Mouse (Mus musculus) heart, postnatal 0 days (tissue): Measurements from ENCODE around the gene Syt2.

Experiments used
- CTCF ChIP-seq: IDR thresholded peaks from 2 replicates; pipeline ENCODE4 v1.5.1; 2016; ENCODE audit warnings: antibody characterized with exemption, control low read depth, low read depth
- EP300 ChIP-seq: IDR thresholded peaks from 2 replicates; pipeline ENCODE4 v1.6.1; 2016; ENCODE audit warnings: antibody characterized with exemption, low read depth

DNA sequence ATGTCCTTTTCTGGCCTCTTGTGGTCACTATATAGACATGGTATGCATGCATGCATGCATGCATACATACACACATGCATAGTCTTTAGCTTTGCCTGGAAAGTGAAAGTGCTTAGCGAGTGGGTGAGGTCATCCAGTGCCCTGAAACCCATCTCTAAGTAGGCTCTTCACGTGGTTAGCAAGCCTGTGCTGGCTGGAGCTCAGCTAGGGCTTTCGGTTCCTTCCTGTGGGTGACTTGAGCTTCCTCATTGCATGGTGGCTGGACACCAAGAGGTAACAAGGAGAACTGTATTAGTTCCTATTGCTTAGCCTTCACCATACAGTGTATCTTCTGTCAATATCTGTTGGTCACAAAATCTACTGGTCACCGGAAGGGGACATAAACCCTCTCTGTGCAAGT, 33.0 kb downstream of the Syt2 start:
- TF ChIP-seq CTCF (no peak), EP300 (no peak)
